Mouse (Mus musculus) kidney, embryonic 14.5 days (tissue): ENCODE measurements around the gene Pak4. TPM values are rescaled to one million over a fixed set of nuclear protein-coding genes. Genes with fewer than 3 reads are reported as not detected.

ENCODE experiments used
- ATAC-seq: fragments of 200-750 bp; cut with Nextera tagmentation; 2 replicates; pipeline ENCODE4 v1.8.0; 2017; ENCODE audit warnings: moderate number of reproducible peaks, mild to moderate bottlenecking, moderate TSS enrichment, moderate library complexity; ENCODE audit not compliant: low FRiP score, low TSS enrichment
- H3K27ac ChIP-seq: fragments of 300-500 bp; sonication (generic); 2 replicates; pipeline ENCODE4 v1.5.1; 2014; ENCODE audit warnings: low read depth, mild to moderate bottlenecking, low read length, moderate library complexity, mixed read lengths
- H3K27me3 ChIP-seq: fragments of 300-500 bp; sonication (generic); 2 replicates; pipeline ENCODE4 v1.6.1; 2014; ENCODE audit warnings: mild to moderate bottlenecking, low read length; ENCODE audit not compliant: control insufficient read depth, insufficient read depth
- H3K36me3 ChIP-seq: fragments of 300-500 bp; sonication (generic); 2 replicates; pipeline ENCODE4 v1.6.1; 2014; ENCODE audit warnings: low read length, mixed read lengths; ENCODE audit not compliant: control insufficient read depth, insufficient read depth
- H3K4me1 ChIP-seq: fragments of 300-500 bp; sonication (generic); 2 replicates; pipeline ENCODE4 v1.6.1; 2014; ENCODE audit warnings: low read length, mixed read lengths; ENCODE audit not compliant: control insufficient read depth, insufficient read depth
- H3K4me2 ChIP-seq: fragments of 300-500 bp; sonication (generic); replicated peaks from 2 replicates; pipeline ENCODE4 v1.6.1; 2014; ENCODE audit warnings: low read depth, mild to moderate bottlenecking, low read length
- H3K4me3 ChIP-seq: fragments of 300-500 bp; sonication (generic); 2 replicates; pipeline ENCODE4 v1.5.1; 2014; ENCODE audit warnings: mild to moderate bottlenecking, low read length
- H3K9ac ChIP-seq: fragments of 300-500 bp; sonication (generic); 2 replicates; pipeline ENCODE4 v1.6.1; 2014; ENCODE audit warnings: low read depth, mild to moderate bottlenecking, low read length, moderate library complexity
- H3K9me3 ChIP-seq: fragments of 300-500 bp; sonication (generic); 2 replicates; pipeline ENCODE4 v1.6.1; 2016; ENCODE audit warnings: low read length; ENCODE audit not compliant: control insufficient read depth
- WGBS: fragments of 180-500 bp; shearing (Covaris S2); extraction: QIAGEN DNeasy Blood & Tissue Kit; methylation state at CpG from one replicate; pipeline ENCODE4 v1.1.7; 2014; 5-methylcytosine and 5-hydroxymethylcytosine counted together
- polyA plus RNA-seq: library from polyadenylated mRNA; unstranded; fragments of >200 nt; fragmentation: Nextera tagmentation; extraction: Ambion mirVana; gene quantifications from 2 replicates; pipeline ENCODE4 v1.2.1, GENCODE M21; 2014

The Pak4 gene
- polyA plus RNA-seq, 1 experiment from 2014 or later: 60.7 TPM

DNA sequence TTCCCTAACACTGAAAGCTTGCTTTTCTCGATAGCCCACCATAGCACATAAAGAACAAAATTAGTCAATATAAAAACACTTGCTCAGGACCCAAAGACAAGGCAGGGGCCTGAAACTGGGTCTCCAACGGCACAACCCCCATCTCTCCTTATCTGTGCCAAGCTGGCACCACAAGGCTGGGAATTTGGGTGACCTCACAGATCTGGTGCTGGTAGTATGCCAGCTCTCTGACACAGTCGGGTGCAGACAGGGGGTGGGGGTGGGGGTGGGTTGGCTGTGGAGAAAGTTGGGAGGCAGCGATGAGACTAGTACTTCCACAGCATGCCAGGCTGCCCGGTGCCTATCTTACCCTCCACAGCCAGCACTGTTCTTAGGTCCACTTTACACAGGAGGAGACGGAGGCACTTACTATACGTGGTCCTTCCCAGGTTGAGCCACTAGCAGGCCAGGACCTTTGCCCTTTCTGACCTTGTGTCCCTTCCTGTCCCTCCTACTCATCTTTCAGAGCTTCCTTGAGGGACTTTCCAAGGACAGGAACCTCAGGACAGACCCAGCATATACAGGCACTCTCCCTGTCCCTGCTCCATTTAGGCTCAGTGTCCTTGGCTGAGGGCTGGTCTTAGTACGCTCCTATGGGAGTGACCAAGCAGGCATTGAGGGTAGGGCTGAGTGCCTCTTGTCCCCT lies 2.1 kb downstream of the Pak4 start:
- peak overlapping the region; percentile 67 for H3K4me2 ChIP-seq
- 65% methylated on average over 8 of the region's 8 CpGs for WGBS
- no peaks in the 10 kb centered on the region for H3K27me3 ChIP-seq
- peak overlapping the region; percentile 37; the same call in 1 of the 2 replicates for H3K9ac ChIP-seq
- H3K4me3 ChIP-seq: peak overlapping the region; percentile 72
- peak; percentile 21 for ATAC-seq
- peak overlapping the region; percentile 85 for H3K27ac ChIP-seq
- peaks cover 56% of the 10 kb centered on the region for H3K4me1 ChIP-seq
- H3K9me3 ChIP-seq: no peaks in the 10 kb centered on the region
- peaks cover 7% of the 10 kb centered on the region; the same call in 1 of the 2 replicates for H3K36me3 ChIP-seq

DNA sequence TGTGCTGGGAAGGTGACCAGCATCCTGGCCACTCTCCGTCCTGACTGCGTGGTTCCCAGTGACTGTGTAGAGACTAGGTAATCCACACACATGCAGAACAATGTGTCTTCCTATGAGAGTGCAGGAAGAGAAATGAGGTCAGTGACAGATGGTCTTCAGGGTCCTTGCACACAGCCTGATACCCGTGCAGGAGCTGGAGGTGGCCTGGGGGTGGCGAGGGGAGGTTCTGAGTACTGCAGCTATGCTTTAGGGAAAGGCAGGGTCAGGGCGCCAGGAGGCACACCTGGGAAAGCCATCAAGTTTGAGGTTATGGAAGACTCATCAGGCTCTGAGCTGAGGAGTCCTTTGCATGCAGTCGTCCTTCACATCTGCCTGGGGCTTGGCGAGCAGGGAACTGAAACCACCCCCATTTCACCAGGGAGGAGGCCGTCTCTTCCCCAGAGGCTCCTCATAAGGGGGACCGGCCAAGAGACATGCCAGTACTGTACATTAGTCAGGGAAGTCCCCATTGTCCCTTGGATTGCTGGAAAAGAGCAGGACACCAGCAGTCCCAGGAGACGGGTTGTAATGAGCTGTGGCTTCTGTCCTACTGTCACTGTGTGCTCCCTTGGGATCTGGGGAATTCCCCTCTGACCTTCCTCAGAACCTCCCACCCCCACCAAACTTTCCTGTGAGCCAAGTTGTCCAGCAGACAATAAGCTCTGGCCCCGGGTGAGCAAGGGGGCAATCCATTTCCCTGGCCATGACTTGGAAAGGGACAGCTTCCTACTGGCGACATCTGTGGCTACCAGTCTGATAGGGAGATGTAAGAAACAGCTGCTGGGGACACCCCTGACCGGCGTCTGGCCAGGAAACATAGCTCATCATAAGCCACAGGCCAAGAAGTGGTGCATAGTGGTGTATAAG lies 4.5 kb downstream of the Pak4 start:
- Histone ChIP-seq H3K9me3 (no peaks in the 10 kb centered on the region), H3K9ac (peak overlapping the region; percentile 28), H3K4me1 (peaks cover 68% of the 10 kb centered on the region), H3K27me3 (no peaks in the 10 kb centered on the region), H3K4me2 (peak overlapping the region; percentile 21; the same call in 1 of the 2 replicates), H3K36me3 (peaks cover 7% of the 10 kb centered on the region; the same call in 1 of the 2 replicates), H3K27ac (peak overlapping the region; percentile 43; the same call in 1 of the 2 replicates), H3K4me3 (no peak overlapping the region)
- ATAC-seq: no peak
- WGBS: 28% methylated on average over 14 of the region's 14 CpGs

DNA sequence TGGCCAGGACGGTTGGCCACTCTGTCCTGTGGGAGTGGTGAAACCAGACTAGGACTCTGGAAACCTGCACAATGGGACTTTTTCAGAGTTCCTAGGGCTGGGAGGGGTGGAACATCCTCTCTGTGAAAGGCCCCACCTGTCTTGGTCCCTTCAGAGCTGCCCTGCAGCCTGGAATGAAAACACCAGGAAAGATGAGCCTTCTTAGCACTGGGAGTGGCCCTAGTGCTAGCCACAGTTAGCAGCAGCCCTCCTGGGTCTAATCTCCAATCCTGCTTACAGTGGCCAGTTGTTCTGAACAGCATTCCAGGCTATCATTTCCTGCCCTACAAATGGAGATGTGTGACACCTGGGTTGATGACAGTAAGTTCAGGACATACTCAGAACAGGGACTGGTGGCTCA lies 6.1 kb downstream of the Pak4 start:
- WGBS: 60% methylated on average over 1 of the region's 1 CpGs
- peaks cover 82% of the 10 kb centered on the region for H3K4me1 ChIP-seq
- H3K27ac ChIP-seq: no peak overlapping the region

DNA sequence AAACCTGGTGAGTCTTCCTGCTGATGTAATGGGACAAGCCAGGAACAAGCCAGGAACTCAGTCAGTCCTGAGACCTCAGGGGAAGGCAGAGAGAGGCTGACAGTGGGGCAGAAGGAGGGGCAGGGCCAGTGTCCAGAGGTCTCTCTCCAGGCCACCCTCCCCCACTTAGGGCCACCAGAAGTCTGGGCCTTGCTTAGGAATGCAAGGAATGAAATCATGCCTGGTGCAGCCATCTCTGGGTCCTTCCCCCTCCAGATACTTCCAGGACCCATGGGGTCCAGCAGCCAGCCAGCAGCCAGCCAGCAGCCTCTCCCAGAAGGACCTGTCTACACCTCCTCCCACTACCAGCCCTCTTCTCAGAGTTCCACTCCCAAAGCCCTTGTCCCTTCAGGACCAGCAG lies 10.3 kb downstream of the Pak4 start:
- Histone ChIP-seq H3K4me1 (peaks cover 76% of the 10 kb centered on the region), H3K36me3 (no peaks in the 10 kb centered on the region), H3K27ac (peak overlapping the region; percentile 25), H3K27me3 (no peaks in the 10 kb centered on the region), H3K4me2 (no peak overlapping the region), H3K9ac (no peak overlapping the region), H3K4me3 (no peak overlapping the region), H3K9me3 (no peaks in the 10 kb centered on the region)
- peak; percentile 44; the same call in 1 of the 2 replicates for ATAC-seq

More for the DNA sequence above, 6.1 kb downstream of the Pak4 start:
- Histone ChIP-seq H3K27me3 (no peaks in the 10 kb centered on the region), H3K9ac (no peak overlapping the region), H3K36me3 (peaks cover 7% of the 10 kb centered on the region; the same call in 1 of the 2 replicates), H3K9me3 (no peaks in the 10 kb centered on the region), H3K4me2 (no peak overlapping the region), H3K4me3 (no peak overlapping the region)
- no peak for ATAC-seq

DNA sequence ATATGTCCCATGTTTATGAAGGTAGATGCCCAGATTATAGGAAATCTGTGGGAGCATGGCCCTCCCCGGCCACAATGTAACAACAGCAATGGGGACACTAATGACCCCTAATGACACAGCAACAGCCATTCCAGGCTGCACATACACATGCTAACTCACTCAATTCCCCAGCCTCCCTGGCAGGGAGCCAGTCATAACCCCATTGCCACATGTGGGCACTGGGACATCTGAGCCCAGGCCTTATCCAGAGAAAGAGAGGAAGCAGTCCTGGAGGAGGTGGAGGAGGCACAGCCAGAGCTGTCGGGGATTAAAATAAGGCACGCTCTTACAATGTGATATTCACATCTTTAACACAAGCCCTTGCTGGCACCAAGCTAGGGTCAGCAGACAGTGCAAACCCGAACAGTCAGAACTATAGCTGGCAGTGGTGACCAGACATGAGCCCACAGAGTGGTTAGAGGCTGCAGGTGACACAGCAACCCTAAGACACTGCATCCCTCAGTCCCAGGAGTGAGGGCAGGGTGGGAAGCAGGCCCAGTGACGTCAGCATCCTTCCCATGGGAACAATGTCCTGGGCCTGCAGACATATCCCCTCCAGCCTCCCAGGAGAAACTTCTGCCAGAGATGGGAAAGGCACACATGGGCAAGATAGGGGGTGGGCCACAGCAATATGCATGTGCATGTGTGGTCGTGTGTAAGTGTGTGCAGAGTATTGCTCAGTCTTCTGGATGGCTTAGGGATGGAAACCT lies 11.1 kb downstream of the Pak4 start:
- no peak overlapping the region for H3K9ac ChIP-seq
- no peaks in the 10 kb centered on the region for H3K27me3 ChIP-seq
- H3K9me3 ChIP-seq: no peaks in the 10 kb centered on the region
- peaks cover 69% of the 10 kb centered on the region for H3K4me1 ChIP-seq
- ATAC-seq: no peak
- H3K27ac ChIP-seq: peak overlapping the region; percentile 25; the same call in 1 of the 2 replicates
- no peak overlapping the region for H3K4me2 ChIP-seq
- no peak overlapping the region for H3K4me3 ChIP-seq
- no peaks in the 10 kb centered on the region for H3K36me3 ChIP-seq
- 58% methylated on average over 6 of the region's 6 CpGs for WGBS

DNA sequence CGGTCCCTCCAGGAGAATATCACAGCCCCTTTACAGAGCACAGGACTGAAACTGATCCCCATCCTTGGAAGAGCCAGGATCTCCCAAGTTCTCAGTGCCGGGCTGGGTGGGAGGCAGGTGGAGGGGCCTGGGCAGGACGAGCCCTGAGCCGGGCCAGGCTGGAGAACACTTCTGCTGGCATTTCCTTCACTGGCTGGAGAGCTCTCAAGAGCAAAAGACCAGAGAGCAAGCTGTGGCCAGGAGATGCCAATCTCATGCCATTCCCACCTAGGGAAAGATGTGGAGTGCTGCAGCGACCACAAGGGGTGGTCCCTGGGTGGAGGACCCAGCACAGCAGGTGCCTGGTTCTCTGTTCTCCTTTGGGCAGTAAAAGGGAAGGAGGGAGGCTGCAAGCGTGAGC lies 13.0 kb downstream of the Pak4 start:
- ATAC-seq: no peak
- H3K36me3 ChIP-seq: no peaks in the 10 kb centered on the region
- H3K9ac ChIP-seq: no peak overlapping the region
- no peaks in the 10 kb centered on the region for H3K9me3 ChIP-seq
- peaks cover 63% of the 10 kb centered on the region for H3K4me1 ChIP-seq
- H3K27ac ChIP-seq: peak overlapping the region; percentile 14; the same call in 1 of the 2 replicates
- no peaks in the 10 kb centered on the region for H3K27me3 ChIP-seq
- no peak overlapping the region for H3K4me3 ChIP-seq
- 71% methylated on average over 6 of the region's 6 CpGs for WGBS
- no peak overlapping the region for H3K4me2 ChIP-seq

DNA sequence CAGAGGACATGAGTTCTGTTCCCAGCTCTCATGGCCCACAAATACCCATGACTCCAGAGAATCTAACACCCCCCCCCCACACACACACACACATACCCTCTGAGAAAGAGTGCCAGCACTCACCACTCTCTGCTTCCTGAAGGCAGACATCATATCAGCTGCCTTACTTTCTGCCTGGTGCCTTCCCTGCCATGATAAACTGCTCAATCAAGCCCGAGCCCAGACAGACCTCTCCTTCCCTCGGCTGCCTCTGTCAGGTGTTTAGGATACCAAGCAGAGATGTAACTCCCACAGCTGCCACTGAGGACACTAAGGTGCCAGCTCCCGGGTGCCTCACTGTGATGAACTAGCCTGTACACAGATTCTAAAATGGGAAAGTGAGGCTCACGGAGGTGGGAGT lies 13.5 kb downstream of the Pak4 start:
- H3K9ac ChIP-seq: no peak overlapping the region
- peaks cover 68% of the 10 kb centered on the region for H3K4me1 ChIP-seq
- H3K4me2 ChIP-seq: no peak overlapping the region
- WGBS: 60% methylated on average over 4 of the region's 4 CpGs
- no peak overlapping the region; the same call in 1 of the 2 replicates for H3K27ac ChIP-seq
- no peaks in the 10 kb centered on the region for H3K36me3 ChIP-seq
- H3K9me3 ChIP-seq: no peaks in the 10 kb centered on the region
- H3K4me3 ChIP-seq: no peak overlapping the region
- ATAC-seq: no peak
- H3K27me3 ChIP-seq: no peaks in the 10 kb centered on the region

DNA sequence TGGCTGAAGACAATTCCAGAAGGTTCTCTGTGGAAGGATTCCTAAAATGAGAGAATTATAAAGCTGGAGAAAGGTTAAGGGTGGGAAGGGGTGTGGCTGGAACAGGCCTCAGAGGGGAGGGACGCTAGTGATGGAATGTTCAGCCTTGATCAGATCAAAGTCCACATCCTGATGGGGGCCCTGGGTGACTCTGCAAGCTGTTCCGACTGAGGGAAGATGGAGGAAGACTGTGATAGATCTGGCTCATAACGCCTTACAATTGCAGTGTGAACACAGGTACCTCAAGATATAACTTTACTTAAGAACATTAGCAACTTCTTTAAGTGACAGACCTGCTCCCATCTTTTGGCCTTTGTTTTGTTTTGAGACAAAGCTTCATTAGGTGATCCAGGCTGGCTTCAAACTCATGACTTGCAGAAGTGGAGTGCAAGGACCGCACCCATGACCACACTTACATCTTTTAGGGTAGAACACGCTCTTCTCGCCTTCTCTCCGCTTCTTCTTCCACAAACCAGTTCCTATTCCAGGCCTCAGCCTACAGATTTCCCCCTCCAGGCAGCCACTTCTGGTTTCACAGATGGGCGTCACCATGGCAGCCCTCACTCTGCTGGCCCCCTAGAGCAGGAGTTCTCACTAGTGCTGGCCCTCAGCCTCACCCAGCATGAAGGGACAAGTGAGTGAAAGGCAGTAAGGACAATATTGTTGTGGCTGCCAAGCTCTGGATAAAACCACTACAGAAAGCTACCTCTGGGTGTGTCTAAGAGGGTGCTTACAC lies 14.2 kb downstream of the Pak4 start:
- 65% methylated on average over 8 of the region's 8 CpGs for WGBS
- peaks cover 4% of the 10 kb centered on the region; the same call in 1 of the 2 replicates for H3K36me3 ChIP-seq
- no peaks in the 10 kb centered on the region for H3K9me3 ChIP-seq
- H3K4me3 ChIP-seq: no peak overlapping the region
- ATAC-seq: no peak
- no peak overlapping the region for H3K4me2 ChIP-seq
- H3K27ac ChIP-seq: no peak overlapping the region; the same call in 1 of the 2 replicates
- no peak overlapping the region for H3K9ac ChIP-seq
- no peaks in the 10 kb centered on the region for H3K27me3 ChIP-seq
- H3K4me1 ChIP-seq: peaks cover 69% of the 10 kb centered on the region
